Mouse (Mus musculus) MEL (cell line): Measurements from ENCODE around the gene Large2.

Experiments
- CHD2 ChIP-seq: IDR thresholded peaks from 2 replicates; pipeline ENCODE4 v1.6.1; 2011; ENCODE audit warnings: low read length, improper control_type of control experiment
- CTCF ChIP-seq, 3 experiments: IDR thresholded peaks in 2 of 3; conservative IDR thresholded peaks in 1 of 3; 2 replicates each; pipeline ENCODE4 v1.5.1; 2011 to 2012; ENCODE audit warnings: low read length in 3 of 3, low read depth in 2 of 3, mild to moderate bottlenecking in 2 of 3, improper control_type of control experiment in 1 of 3, inconsistent platforms in 1 of 3, mixed read lengths in 1 of 3, moderate library complexity in 1 of 3; ENCODE audit not compliant: control insufficient read depth in 1 of 3, insufficient read depth in 1 of 3, poor library complexity in 1 of 3, severe bottlenecking in 1 of 3
- HCFC1 ChIP-seq: IDR thresholded peaks from 2 replicates; pipeline ENCODE4 v1.6.1; 2012; ENCODE audit warnings: low read depth, mild to moderate bottlenecking, inconsistent platforms, low read length, improper control_type of control experiment, moderate library complexity
- MXI1 ChIP-seq: IDR thresholded peaks from 2 replicates; pipeline ENCODE4 v1.6.1; 2011; ENCODE audit warnings: mild to moderate bottlenecking, low read depth, low read length, improper control_type of control experiment
- NRF1 ChIP-seq: IDR thresholded peaks from 2 replicates; pipeline ENCODE4 v1.6.1; 2014; ENCODE audit warnings: low read depth, mild to moderate bottlenecking, inconsistent platforms, low read length, improper control_type of control experiment, moderate library complexity; ENCODE audit not compliant: poor library complexity, insufficient read depth, severe bottlenecking
- POLR2A ChIP-seq, 2 experiments: IDR thresholded peaks; 2 replicates each; pipeline ENCODE4 v1.6.1; 2011 to 2012; ENCODE audit warnings: low read length in 2 of 2, mild to moderate bottlenecking in 2 of 2, control low read depth in 1 of 2, improper control_type of control experiment in 1 of 2, low read depth in 1 of 2, moderate library complexity in 1 of 2; ENCODE audit not compliant: control insufficient read depth in 1 of 2, insufficient read depth in 1 of 2, poor library complexity in 1 of 2
- TCF12 ChIP-seq: IDR thresholded peaks from 2 replicates; pipeline ENCODE4 v1.6.1; 2014; ENCODE audit warnings: low read depth, mild to moderate bottlenecking, inconsistent platforms, low read length, improper control_type of control experiment, moderate library complexity

DNA sequence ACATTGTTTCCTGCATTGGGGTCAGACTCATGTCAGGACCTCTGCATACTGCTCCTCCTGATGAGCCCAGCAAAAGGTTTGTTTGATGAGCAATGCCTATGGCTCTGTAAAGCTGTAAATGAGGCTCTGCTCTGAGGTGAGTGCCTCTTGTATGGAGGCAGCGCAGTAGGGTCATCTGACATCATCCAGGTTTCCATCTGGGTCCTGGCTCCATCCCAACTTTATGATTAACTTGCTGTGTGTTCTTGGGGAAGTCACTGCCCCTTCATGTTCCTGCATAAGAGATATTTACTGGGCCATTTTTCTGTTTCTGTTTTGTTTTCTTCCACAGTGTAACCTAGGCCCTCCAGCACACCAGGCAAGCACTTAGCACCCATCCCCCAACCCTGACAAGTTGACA is 22.8 kb upstream of the Large2 start:
- TF ChIP-seq CTCF (IDR thresholded peaks at IDR 0.05 in 2 of 3, conservative IDR thresholded peaks at IDR 0.05 in 1 of 3; ENCODE audit: control insufficient read depth in 1 of 3, insufficient read depth in 1 of 3, low read depth in 2 of 3, low read length in 3 of 3, poor library complexity in 1 of 3, severe bottlenecking in 1 of 3) (no peak), POLR2A (IDR thresholded peaks at IDR 0.05; ENCODE audit: control insufficient read depth in 1 of 2, insufficient read depth in 1 of 2, low read depth in 1 of 2, low read length in 2 of 2, poor library complexity in 1 of 2) (no peak), NRF1 (no peak), MXI1 (no peak), TCF12 (no peak), HCFC1 (no peak), CHD2 (no peak)
